Mouse (Mus musculus) left cerebral cortex, adult 2 months (tissue): ENCODE measurements at regions not wholly inside any gene's neighbourhood (a gene's known extent, or its start where the extent isn't known, plus 50 kb on each side); places are given as distances from the start of the nearest gene placed in this dataset.

Source experiments
- DNase-seq, 2 experiments: peaks; one replicate each; pipeline ENCODE4 v3.0.0; 2021 to 2022; ENCODE audit warnings: low spot score in 2 of 2, mixed read lengths in 1 of 2; ENCODE audit errors: extremely low spot score in 1 of 2
- H3K27ac ChIP-seq: fragments of 200-600 bp; 2 replicates; pipeline ENCODE4 v1.8.1; 2022
- H3K4me3 ChIP-seq: fragments of 200-600 bp; 2 replicates; pipeline ENCODE4 v1.8.1; 2022
- CTCF ChIP-seq: fragments of 200-600 bp; IDR thresholded peaks from 2 replicates; pipeline ENCODE4 v1.8.1; 2022; ENCODE audit warnings: antibody characterized with exemption, mild to moderate bottlenecking, moderate library complexity
- intact Hi-C: fragments of 180-260 bp; cut with DNase I; formaldehyde crosslinking; loops from one replicate; pipeline ENCODE4 v1.15.1; 2025

DNA sequence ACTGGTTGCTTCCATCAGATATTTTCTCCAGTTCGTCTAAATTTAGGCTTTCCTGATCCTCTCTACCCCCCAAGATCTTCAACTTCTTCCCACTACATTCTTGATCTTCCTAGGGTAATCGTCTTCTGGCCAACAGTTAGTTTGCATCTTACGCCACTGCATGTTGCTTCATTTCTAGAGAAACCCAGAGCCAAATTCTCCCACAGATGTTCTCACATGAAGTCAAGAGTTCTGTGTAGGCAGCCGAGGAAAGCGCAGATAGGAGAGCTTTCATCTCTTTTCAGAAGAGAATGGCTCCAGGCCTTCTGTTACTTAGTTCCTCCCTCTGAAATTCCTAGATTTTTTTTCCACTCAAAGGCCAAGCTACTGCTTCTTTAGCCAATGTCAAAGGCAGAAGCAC, 179.9 kb downstream of the Fgf10 start:
- no peak for TF ChIP-seq CTCF
- intact Hi-C loops = no loop called here
- Histone ChIP-seq H3K27ac (peak overlapping the region; percentile 69; the same call in 1 of the 2 replicates), H3K4me3 (no peak overlapping the region)
- no peak for DNase-seq

DNA sequence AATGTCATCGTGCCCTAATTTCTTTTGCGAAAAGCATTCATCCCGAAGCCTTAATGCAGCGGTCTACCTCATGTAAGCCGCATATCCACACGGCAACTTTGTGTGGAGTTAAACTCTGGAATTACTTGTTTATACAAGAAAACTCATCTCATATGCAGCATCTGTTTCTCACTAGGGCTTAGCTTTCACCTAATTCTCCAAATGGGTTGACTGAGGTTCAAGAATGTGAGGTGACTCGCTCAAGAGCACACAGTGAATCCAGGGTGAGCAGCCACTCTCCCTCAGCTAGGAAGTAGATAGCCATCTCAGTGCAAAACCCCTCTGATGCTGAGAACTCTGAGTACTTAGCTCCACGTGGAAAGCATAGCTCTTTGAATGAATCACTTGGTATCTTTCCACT, 181.1 kb downstream of the Fgf10 start:
- no peak for DNase-seq
- H3K27ac ChIP-seq = no peak overlapping the region
- intact Hi-C loops = no loop called here
- TF ChIP-seq CTCF = no peak
- no peak overlapping the region for H3K4me3 ChIP-seq

- no peak for TF ChIP-seq CTCF
- H3K4me3 ChIP-seq = no peak overlapping the region
These were observed 216.8 kb downstream of the Fgf10 start for GRCm38 (mm10) chr13:118886339-118886810.

GRCm38 (mm10) chr13:118895079-118895478, 225.5 kb downstream of the Fgf10 start:
- Histone ChIP-seq H3K27ac (no peak overlapping the region), H3K4me3 (no peak overlapping the region)
- intact Hi-C loops = no loop called here
- DNase-seq = no peak
- TF ChIP-seq CTCF = no peak

More at GRCm38 (mm10) chr13:118886339-118886810, 216.8 kb downstream of the Fgf10 start:
- DNase-seq = no peak
- intact Hi-C loops = no loop called here
- H3K27ac ChIP-seq = no peak overlapping the region

- TF ChIP-seq CTCF = no peak
- Histone ChIP-seq H3K4me3 (no peak overlapping the region), H3K27ac (no peak overlapping the region)
- intact Hi-C loops = no loop called here
- no peak for DNase-seq
These were observed 232.4 kb downstream of the Fgf10 start for GRCm38 (mm10) chr13:118901950-118902349.

DNA sequence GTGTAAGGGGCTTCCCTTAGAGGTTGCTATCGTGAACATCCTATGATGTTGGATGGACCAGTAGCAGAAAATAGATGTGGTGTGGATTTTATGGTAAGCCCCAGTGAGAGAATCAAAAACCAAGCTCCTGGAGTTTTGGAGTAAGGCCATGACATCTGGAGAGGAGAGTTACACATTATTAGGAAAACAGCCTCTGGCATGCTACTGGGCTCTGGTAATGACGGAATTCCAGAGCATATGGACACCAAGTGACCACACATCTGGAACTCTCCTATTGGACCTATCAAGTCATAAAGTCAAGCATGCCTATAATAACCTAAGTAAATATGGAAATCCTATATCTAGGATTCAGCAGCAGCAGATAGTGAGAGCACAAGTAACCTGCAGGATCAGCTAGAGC, 240.8 kb downstream of the Fgf10 start:
- no peak for TF ChIP-seq CTCF
- Histone ChIP-seq H3K4me3 (no peak overlapping the region), H3K27ac (no peak overlapping the region)
- DNase-seq = no peak
- intact Hi-C loops = no loop called here

DNA sequence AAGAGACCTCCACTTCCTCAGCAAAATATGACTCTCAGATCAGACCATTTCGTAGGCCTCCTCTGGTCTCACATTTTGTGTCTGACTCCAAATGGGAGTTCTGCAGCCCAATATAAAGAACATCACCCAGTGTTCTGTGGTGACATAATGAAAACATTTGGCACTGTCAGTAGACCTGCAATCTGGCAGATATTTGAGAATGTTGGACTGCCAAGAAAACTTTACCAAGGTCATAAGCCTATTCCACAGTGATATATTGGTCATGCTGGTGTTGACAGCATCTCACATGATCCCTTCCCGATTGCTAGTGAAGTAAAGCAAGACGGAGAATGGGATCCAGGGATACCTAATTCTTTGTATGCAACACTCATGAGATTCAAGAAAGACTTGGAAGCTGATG, 271.2 kb downstream of the Fgf10 start:
- Histone ChIP-seq H3K27ac (no peak overlapping the region), H3K4me3 (no peak overlapping the region)
- no peak for TF ChIP-seq CTCF
- intact Hi-C loops = no loop called here
- no peak for DNase-seq

- intact Hi-C loops = no loop called here
- no peak overlapping the region for H3K4me3 ChIP-seq
- no peak for DNase-seq
- TF ChIP-seq CTCF = no peak
- no peak overlapping the region for H3K27ac ChIP-seq
These were observed 296.6 kb downstream of the Fgf10 start for GRCm38 (mm10) chr13:118966120-118966676.

DNA sequence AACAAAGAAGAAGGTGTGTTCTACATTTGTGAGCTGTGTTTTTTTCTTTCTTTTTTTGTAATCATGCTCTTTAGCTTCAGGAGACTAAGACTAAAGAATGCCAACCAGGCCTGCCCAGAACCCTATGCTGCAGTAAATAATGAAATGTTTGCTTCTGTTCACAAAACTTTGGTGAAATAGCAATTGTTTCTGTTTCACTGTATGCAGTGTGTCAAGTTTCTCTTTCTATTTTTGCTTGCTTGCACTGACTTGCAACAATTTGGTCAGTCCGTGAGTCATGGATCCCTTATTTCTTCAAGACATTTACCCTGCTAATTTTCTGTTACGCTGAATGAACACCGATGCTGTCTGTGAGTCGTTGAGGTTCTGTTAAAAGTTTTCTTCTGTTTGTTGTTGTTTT, 298.1 kb downstream of the Fgf10 start:
- intact Hi-C loops = no loop called here
- Histone ChIP-seq H3K27ac (no peak overlapping the region), H3K4me3 (no peak overlapping the region)
- DNase-seq = no peak
- no peak for TF ChIP-seq CTCF

GRCm38 (mm10) chr13:118975008-118975407, 305.4 kb downstream of the Fgf10 start:
- TF ChIP-seq CTCF = no peak
- DNase-seq = no peak
- intact Hi-C loops = no loop called here
- Histone ChIP-seq H3K4me3 (no peak overlapping the region), H3K27ac (no peak overlapping the region)

DNA sequence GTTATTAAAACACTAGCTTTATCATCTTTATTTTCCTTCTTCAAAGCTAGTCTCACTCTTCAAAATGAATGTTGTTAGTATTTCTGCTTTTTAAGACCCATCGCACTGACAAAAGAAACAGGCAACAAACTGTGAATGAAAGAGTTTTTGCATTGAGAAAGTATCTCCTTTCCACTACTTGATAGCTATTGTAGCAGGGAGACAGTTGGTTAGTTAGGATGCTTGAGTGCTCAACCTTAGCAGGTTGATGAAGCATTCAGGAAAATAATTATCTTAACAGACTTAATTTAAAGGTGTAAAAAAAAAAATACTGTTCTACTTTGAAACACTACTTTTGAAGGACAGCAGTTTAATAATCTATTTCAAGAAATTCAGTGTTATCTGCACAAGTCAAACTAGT, 305.9 kb downstream of the Fgf10 start:
- intact Hi-C loops = no loop called here
- TF ChIP-seq CTCF = no peak
- DNase-seq = no peak
- no peak overlapping the region for H3K27ac ChIP-seq
- no peak overlapping the region for H3K4me3 ChIP-seq

DNA sequence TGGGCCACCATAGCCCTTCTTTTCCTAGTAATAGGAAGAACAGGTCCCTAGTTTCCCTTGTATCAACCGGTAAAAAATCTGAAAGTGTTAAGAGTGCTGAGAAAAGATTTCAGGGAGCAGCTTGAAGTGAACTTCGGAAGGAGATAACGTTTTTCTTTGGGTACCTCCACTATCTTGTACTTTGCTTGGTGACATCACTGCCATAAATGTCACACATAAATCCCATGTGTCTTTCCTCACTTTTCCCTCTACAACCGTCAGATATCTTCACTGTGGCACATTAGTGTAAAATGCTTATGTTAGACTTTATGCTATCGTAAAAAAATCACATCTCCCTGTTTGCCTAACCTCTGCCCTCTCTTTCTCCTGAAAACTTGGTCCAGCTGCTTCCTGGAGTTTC, 309.9 kb downstream of the Fgf10 start:
- TF ChIP-seq CTCF = no peak
- intact Hi-C loops = no loop called here
- Histone ChIP-seq H3K4me3 (no peak overlapping the region), H3K27ac (no peak overlapping the region)
- no peak for DNase-seq

- intact Hi-C loops = no loop called here
- no peak overlapping the region for H3K27ac ChIP-seq
- no peak for TF ChIP-seq CTCF
- no peak for DNase-seq
- H3K4me3 ChIP-seq = no peak overlapping the region
These were observed 311.7 kb downstream of the Fgf10 start for GRCm38 (mm10) chr13:118981196-118981810.
